Mouse (Mus musculus) kidney, postnatal 0 days (tissue): Measurements from ENCODE around the gene 4933414I15Rik. TPM values are rescaled to one million over a fixed set of nuclear protein-coding genes. Genes with fewer than 3 reads are reported as not detected.

ENCODE experiments used
- ATAC-seq: fragments of 200-750 bp; cut with Nextera tagmentation; replicated peaks from 2 replicates; pipeline ENCODE4 v1.8.0; 2017; ENCODE audit warnings: low read depth, moderate number of reproducible peaks, moderate TSS enrichment, moderate library complexity; ENCODE audit not compliant: low FRiP score
- DNase-seq: peaks from one replicate; pipeline ENCODE4 v3.0.0-alpha.2; 2016; ENCODE audit warnings: low spot score
- H3K27ac ChIP-seq: fragments of 300-500 bp; sonication (generic); 2 replicates; pipeline ENCODE4 v1.5.1; 2014; ENCODE audit warnings: mild to moderate bottlenecking
- H3K27me3 ChIP-seq: fragments of 300-500 bp; sonication (generic); 2 replicates; pipeline ENCODE4 v1.6.1; 2014; ENCODE audit warnings: low read length, mixed read lengths; ENCODE audit not compliant: insufficient read depth
- H3K36me3 ChIP-seq: fragments of 300-500 bp; sonication (generic); 2 replicates; pipeline ENCODE4 v1.6.1; 2014; ENCODE audit warnings: low read length, mixed read lengths; ENCODE audit not compliant: insufficient read depth
- H3K4me1 ChIP-seq: fragments of 300-500 bp; sonication (generic); replicated peaks from 2 replicates; pipeline ENCODE4 v1.6.1; 2014; ENCODE audit warnings: antibody characterized with exemption, low read length, mixed read lengths; ENCODE audit not compliant: insufficient read depth
- H3K4me2 ChIP-seq: fragments of 300-500 bp; sonication (generic); 2 replicates; pipeline ENCODE4 v1.6.1; 2014; ENCODE audit warnings: mild to moderate bottlenecking, low read length, moderate library complexity, mixed read lengths
- H3K4me3 ChIP-seq: fragments of 300-500 bp; sonication (generic); replicated peaks from 2 replicates; pipeline ENCODE4 v1.5.1; 2014; ENCODE audit warnings: low read depth, low read length
- H3K9ac ChIP-seq: fragments of 300-500 bp; sonication (generic); 2 replicates; pipeline ENCODE4 v1.6.1; 2014; ENCODE audit warnings: low read depth, low read length
- H3K9me3 ChIP-seq: fragments of 300-500 bp; sonication (generic); replicated peaks from 2 replicates; pipeline ENCODE4 v1.6.1; 2016; ENCODE audit warnings: low read length, inconsistent platforms, mixed read lengths
- CTCF ChIP-seq: IDR thresholded peaks from 2 replicates; pipeline ENCODE4 v1.5.1; 2016; ENCODE audit warnings: antibody characterized with exemption, low read depth, mild to moderate bottlenecking, moderate library complexity
- WGBS: fragments of 180-500 bp; shearing (Covaris S2); extraction: QIAGEN DNeasy Blood & Tissue Kit; methylation state at CpG from one replicate; pipeline ENCODE4 v1.1.7; 2014; 5-methylcytosine and 5-hydroxymethylcytosine counted together
- polyA plus RNA-seq: library from polyadenylated mRNA; unstranded; fragments of >200 nt; fragmentation: Nextera tagmentation; extraction: Ambion mirVana; gene quantifications from 2 replicates; pipeline ENCODE4 v1.2.1, GENCODE M21; 2015

4933414I15Rik gene
- polyA plus RNA-seq, 1 experiment from 2014 or later = not detected

- 62% methylated on average over 2 of the region's 2 CpGs for WGBS
- no peak for TF ChIP-seq CTCF
- Histone ChIP-seq H3K9ac (no peak overlapping the region), H3K4me2 (no peak overlapping the region), H3K9me3 (no peaks in the 10 kb centered on the region), H3K27me3 (no peaks in the 10 kb centered on the region), H3K4me3 (no peak overlapping the region), H3K36me3 (no peaks in the 10 kb centered on the region), H3K27ac (no peak overlapping the region), H3K4me1 (no peaks in the 10 kb centered on the region)
- ATAC-seq (no peak), DNase-seq (no peak)
These were observed 51.1 kb downstream of the 4933414I15Rik start for GRCm38 (mm10) chr11:50892441-50892840.

Other genes starting within 250 kb of the 4933414I15Rik start
- 12.8 and 13.1 TPM in 2 replicates for gene Zfp354c, start 116.0 kb downstream of the 4933414I15Rik start, polyA plus RNA-seq
- gene Zfp879, start 102.2 kb downstream of the 4933414I15Rik start, polyA plus RNA-seq = 0.70 and 0.82 TPM in 2 replicates
- gene Grm6, start 93.1 kb downstream of the 4933414I15Rik start, polyA plus RNA-seq = not detected in 2 replicates
- gene Zfp454, start 56.1 kb downstream of the 4933414I15Rik start, polyA plus RNA-seq = 5.8 and 7.4 TPM in 2 replicates
- 10.8 and 10.9 TPM in 2 replicates for gene Zfp2, start 27.6 kb downstream of the 4933414I15Rik start, polyA plus RNA-seq
- gene Zfp354b, start 12.1 kb downstream of the 4933414I15Rik start, polyA plus RNA-seq = 1.6 and 1.7 TPM in 2 replicates
- not detected in 2 replicates for gene Prop1, start 10.0 kb upstream of the 4933414I15Rik start, polyA plus RNA-seq
- gene Olfr1378, start 22.8 kb upstream of the 4933414I15Rik start, polyA plus RNA-seq = not detected in 2 replicates
- gene Olfr1377, start 38.2 kb upstream of the 4933414I15Rik start, polyA plus RNA-seq = not detected in 2 replicates
- not detected in 2 replicates for gene Olfr51, start 59.8 kb upstream of the 4933414I15Rik start, polyA plus RNA-seq
- gene Olfr54, start 70.5 kb upstream of the 4933414I15Rik start, polyA plus RNA-seq = not detected in 2 replicates
- not detected in 2 replicates for gene Olfr1375, start 104.3 kb upstream of the 4933414I15Rik start, polyA plus RNA-seq
- gene Zfp354a, start 115.5 kb upstream of the 4933414I15Rik start, polyA plus RNA-seq = 9.2 and 10.9 TPM in 2 replicates